Mouse (Mus musculus): Measurements from ENCODE around the gene Arrdc1. TPM values are rescaled to one million over a fixed set of nuclear protein-coding genes. Genes with fewer than 3 reads are reported as not detected.

Gene Arrdc1
- polyA plus RNA-seq, 1 experiment: 192 TPM

- DNase-seq (ENCODE audit: low read depth in 1 of 2, low spot score in 2 of 2): no peak
- Histone ChIP-seq H3K27ac (ENCODE audit: insufficient read depth, low read length) (no peak overlapping the region), H3K27me3 (ENCODE audit: control insufficient read depth, insufficient read depth, low read length) (no peaks in the 10 kb centered on the region), H3K36me3 (ENCODE audit: control insufficient read depth, insufficient read depth, low read length) (no peaks in the 10 kb centered on the region), H3K4me1 (ENCODE audit: control insufficient read depth, insufficient read depth, insufficient read length) (0 out of 2 replicates have a peak, but pooled peaks cover 2% of the 10 kb centered on the region), H3K4me3 (ENCODE audit: extremely low read depth, insufficient read depth, insufficient read length) (no peak overlapping the region)
- no peak for TF ChIP-seq POLR2A (IDR thresholded peaks at IDR 0.05; ENCODE audit: low read depth, low read length)
- TF ChIP-seq CTCF (IDR thresholded peaks at IDR 0.05; ENCODE audit: extremely low read depth, insufficient read depth, insufficient read length, insufficient replicate concordance): no peak
Measured at GRCm38 (mm10) chr2:24912589-24912988, 22.5 kb downstream of the Arrdc1 start.

GRCm38 (mm10) chr2:24912189-24912588 is 22.9 kb downstream of the Arrdc1 start:
- WGBS: 89% methylated on average over 4 of the region's 4 CpGs
- Histone ChIP-seq H3K36me3 (ENCODE audit: control insufficient read depth, insufficient read depth, low read length) (no peaks in the 10 kb centered on the region), H3K4me3 (ENCODE audit: extremely low read depth, insufficient read depth, insufficient read length) (no peak overlapping the region), H3K4me1 (ENCODE audit: control insufficient read depth, insufficient read depth, insufficient read length) (0 out of 2 replicates have a peak, but pooled peaks cover 2% of the 10 kb centered on the region), H3K27ac (ENCODE audit: insufficient read depth, low read length) (no peak overlapping the region), H3K27me3 (ENCODE audit: control insufficient read depth, insufficient read depth, low read length) (no peaks in the 10 kb centered on the region)
- no peak for DNase-seq (ENCODE audit: low read depth in 1 of 2, low spot score in 2 of 2)
- no peak for TF ChIP-seq POLR2A (IDR thresholded peaks at IDR 0.05; ENCODE audit: low read depth, low read length)

- 39% methylated on average over 4 of the region's 4 CpGs for WGBS
- peak; percentile 37 to 53 for DNase-seq (ENCODE audit: low read depth in 1 of 2, low spot score in 2 of 2)
- no peak for TF ChIP-seq POLR2A (IDR thresholded peaks at IDR 0.05; ENCODE audit: low read depth, low read length)
- no peak for TF ChIP-seq CTCF (IDR thresholded peaks at IDR 0.05; ENCODE audit: extremely low read depth, insufficient read depth, insufficient read length, insufficient replicate concordance)
- H3K36me3 ChIP-seq (ENCODE audit: control insufficient read depth, insufficient read depth, low read length): no peaks in the 10 kb centered on the region
- no peaks in the 10 kb centered on the region for H3K27me3 ChIP-seq (ENCODE audit: control insufficient read depth, insufficient read depth, low read length)
- H3K4me3 ChIP-seq (ENCODE audit: extremely low read depth, insufficient read depth, insufficient read length): no peak overlapping the region
- H3K4me1 ChIP-seq (ENCODE audit: control insufficient read depth, insufficient read depth, insufficient read length): peaks cover 4% of the 10 kb centered on the region; the same call in 1 of the 2 replicates
- no peak overlapping the region for H3K27ac ChIP-seq (ENCODE audit: insufficient read depth, low read length)
Measured at GRCm38 (mm10) chr2:24910481-24910880, 24.6 kb downstream of the Arrdc1 start.

GRCm38 (mm10) chr2:24905653-24906155 is 29.3 kb downstream of the Arrdc1 start:
- Histone ChIP-seq H3K36me3 (ENCODE audit: control insufficient read depth, insufficient read depth, low read length) (no peaks in the 10 kb centered on the region), H3K4me1 (ENCODE audit: control insufficient read depth, insufficient read depth, insufficient read length) (peaks cover 4% of the 10 kb centered on the region; the same call in 1 of the 2 replicates), H3K4me3 (ENCODE audit: extremely low read depth, insufficient read depth, insufficient read length) (no peak overlapping the region), H3K27me3 (ENCODE audit: control insufficient read depth, insufficient read depth, low read length) (no peaks in the 10 kb centered on the region), H3K27ac (ENCODE audit: insufficient read depth, low read length) (no peak overlapping the region)
- TF ChIP-seq POLR2A (IDR thresholded peaks at IDR 0.05; ENCODE audit: low read depth, low read length): no peak
- no peak for TF ChIP-seq CTCF (IDR thresholded peaks at IDR 0.05; ENCODE audit: extremely low read depth, insufficient read depth, insufficient read length, insufficient replicate concordance)
- WGBS: 43% methylated on average over 2 of the region's 2 CpGs
- no peak for DNase-seq (ENCODE audit: low read depth in 1 of 2, low spot score in 2 of 2)

GRCm38 (mm10) chr2:24904823-24905652 is 30.0 kb downstream of the Arrdc1 start:
- no peak overlapping the region for H3K4me3 ChIP-seq (ENCODE audit: extremely low read depth, insufficient read depth, insufficient read length)
- WGBS: 89% methylated on average over 11 of the region's 11 CpGs
- H3K4me1 ChIP-seq (ENCODE audit: control insufficient read depth, insufficient read depth, insufficient read length): peaks cover 4% of the 10 kb centered on the region; the same call in 1 of the 2 replicates
- no peak for TF ChIP-seq CTCF (IDR thresholded peaks at IDR 0.05; ENCODE audit: extremely low read depth, insufficient read depth, insufficient read length, insufficient replicate concordance)
- no peak for TF ChIP-seq POLR2A (IDR thresholded peaks at IDR 0.05; ENCODE audit: low read depth, low read length)
- H3K27ac ChIP-seq (ENCODE audit: insufficient read depth, low read length): no peak overlapping the region
- H3K36me3 ChIP-seq (ENCODE audit: control insufficient read depth, insufficient read depth, low read length): no peaks in the 10 kb centered on the region
- H3K27me3 ChIP-seq (ENCODE audit: control insufficient read depth, insufficient read depth, low read length): no peaks in the 10 kb centered on the region
- no peak for DNase-seq (ENCODE audit: low read depth in 1 of 2, low spot score in 2 of 2)

- 74% methylated on average over 6 of the region's 6 CpGs for WGBS
- no peak for TF ChIP-seq CTCF (IDR thresholded peaks at IDR 0.05; ENCODE audit: extremely low read depth, insufficient read depth, insufficient read length, insufficient replicate concordance)
- no peak for TF ChIP-seq POLR2A (IDR thresholded peaks at IDR 0.05; ENCODE audit: low read depth, low read length)
- peaks cover 2% of the 10 kb centered on the region; the same call in 1 of the 2 replicates for H3K4me1 ChIP-seq (ENCODE audit: control insufficient read depth, insufficient read depth, insufficient read length)
- H3K27me3 ChIP-seq (ENCODE audit: control insufficient read depth, insufficient read depth, low read length): no peaks in the 10 kb centered on the region
- no peak overlapping the region for H3K27ac ChIP-seq (ENCODE audit: insufficient read depth, low read length)
- H3K4me3 ChIP-seq (ENCODE audit: extremely low read depth, insufficient read depth, insufficient read length): no peak overlapping the region
- no peaks in the 10 kb centered on the region for H3K36me3 ChIP-seq (ENCODE audit: control insufficient read depth, insufficient read depth, low read length)
- DNase-seq (ENCODE audit: low read depth in 1 of 2, low spot score in 2 of 2): no peak
Measured at GRCm38 (mm10) chr2:24902999-24903398, 32.1 kb downstream of the Arrdc1 start.

- Histone ChIP-seq H3K36me3 (ENCODE audit: control insufficient read depth, insufficient read depth, low read length) (no peaks in the 10 kb centered on the region), H3K4me1 (ENCODE audit: control insufficient read depth, insufficient read depth, insufficient read length) (no peaks in the 10 kb centered on the region), H3K4me3 (ENCODE audit: extremely low read depth, insufficient read depth, insufficient read length) (no peak overlapping the region), H3K27ac (ENCODE audit: insufficient read depth, low read length) (no peak overlapping the region), H3K27me3 (ENCODE audit: control insufficient read depth, insufficient read depth, low read length) (no peaks in the 10 kb centered on the region)
- WGBS: 83% methylated on average over 5 of the region's 5 CpGs
- DNase-seq (ENCODE audit: low read depth in 1 of 2, low spot score in 2 of 2): no peak
- TF ChIP-seq CTCF (IDR thresholded peaks at IDR 0.05; ENCODE audit: extremely low read depth, insufficient read depth, insufficient read length, insufficient replicate concordance): no peak
- no peak for TF ChIP-seq POLR2A (IDR thresholded peaks at IDR 0.05; ENCODE audit: low read depth, low read length)
Measured at GRCm38 (mm10) chr2:24901055-24901454, 34.0 kb downstream of the Arrdc1 start.
